Mouse (Mus musculus): Measurements from ENCODE around the gene Clstn2.

DNA sequence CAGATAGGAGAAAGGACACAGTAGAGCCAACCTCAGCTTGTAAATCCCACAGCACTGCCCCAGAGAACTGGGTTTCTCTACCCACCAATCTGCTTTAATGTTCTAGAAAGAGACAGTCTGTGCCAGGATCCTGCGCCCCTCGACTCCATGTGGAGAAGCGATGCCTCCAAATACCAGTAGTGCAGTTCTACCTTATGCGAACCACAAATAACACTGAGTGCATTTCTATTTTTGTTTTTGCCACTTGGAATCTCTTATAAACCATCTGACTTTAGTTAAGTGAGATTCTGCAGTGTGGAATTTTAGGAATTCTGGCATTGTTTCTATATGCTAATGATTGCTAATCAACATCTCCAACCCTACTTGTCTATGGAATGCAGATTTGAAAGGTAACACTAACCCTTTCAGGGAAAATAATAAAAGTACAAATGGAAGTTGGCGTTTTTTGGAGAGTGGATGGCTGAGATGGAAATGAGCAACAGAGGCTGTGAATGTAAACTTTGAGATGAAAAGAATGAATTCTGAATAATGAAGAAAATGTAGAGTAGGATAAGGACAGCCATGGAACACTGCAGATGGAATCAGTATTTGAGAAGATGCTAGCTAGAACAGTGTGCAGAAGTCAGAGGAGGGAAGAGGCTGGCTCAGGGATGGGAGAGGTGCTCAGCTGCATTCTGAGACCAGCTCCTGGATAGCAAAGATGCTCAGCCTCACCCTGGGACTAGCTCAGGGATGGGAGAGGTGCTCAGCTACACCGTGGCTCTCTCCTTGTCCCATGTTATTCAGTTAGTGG lies 617.9 kb downstream of the Clstn2 start:
- no peak for TF ChIP-seq HCFC1 (IDR thresholded peaks at IDR 0.05; ENCODE audit: low read depth, low read length)
- TF ChIP-seq CTCF (IDR thresholded peaks at IDR 0.05 in 2 of 3, conservative IDR thresholded peaks at IDR 0.05 in 1 of 3; ENCODE audit: control insufficient read depth in 1 of 3, insufficient read depth in 1 of 3, low read depth in 2 of 3, low read length in 3 of 3, poor library complexity in 1 of 3, severe bottlenecking in 1 of 3) = no peak
- TF ChIP-seq MAZ (IDR thresholded peaks at IDR 0.05; ENCODE audit: low read depth, low read length) = no peak
- TF ChIP-seq POLR2A (IDR thresholded peaks at IDR 0.05; ENCODE audit: control insufficient read depth in 1 of 2, insufficient read depth in 1 of 2, low read depth in 1 of 2, low read length in 2 of 2, poor library complexity in 1 of 2) = no peak
- TF ChIP-seq GABPA (IDR thresholded peaks at IDR 0.05; ENCODE audit: low read depth, low read length) = no peak
- TF ChIP-seq CHD1 (IDR thresholded peaks at IDR 0.05; ENCODE audit: low read depth, low read length) = no peak
- TF ChIP-seq GATA1 (IDR thresholded peaks at IDR 0.05; ENCODE audit: low read depth, low read length) = no peak
- TF ChIP-seq USF2 (IDR thresholded peaks at IDR 0.05; ENCODE audit: borderline replicate concordance in 1 of 2, insufficient read depth in 1 of 2, low read depth in 1 of 2, low read length in 2 of 2) = no peak
- TF ChIP-seq E2F4 (IDR thresholded peaks at IDR 0.05; ENCODE audit: borderline replicate concordance, low read depth, low read length) = no peak
- TF ChIP-seq TBP (IDR thresholded peaks at IDR 0.05; ENCODE audit: low read depth, low read length) = no peak
- TF ChIP-seq EP300 (IDR thresholded peaks at IDR 0.05; ENCODE audit: low read depth in 1 of 2, low read length in 2 of 2) = no peak
- no peak for TF ChIP-seq MYB (IDR thresholded peaks at IDR 0.05; ENCODE audit: low read depth, low read length)
- TF ChIP-seq ZNF384 (IDR thresholded peaks at IDR 0.05; ENCODE audit: low read depth, low read length) = no peak
- no peak for TF ChIP-seq ELF1 (IDR thresholded peaks at IDR 0.05; ENCODE audit: low read depth, low read length)
